Mouse (Mus musculus) right cerebral cortex, postnatal 36 days (tissue): ENCODE results near the gene D16Ertd472e.

Source experiments
- DNase-seq, 2 experiments: peaks; one replicate each; pipeline ENCODE4 v3.0.0; 2022; ENCODE audit warnings: low spot score in 2 of 2, mixed read lengths in 1 of 2

D16Ertd472e gene

DNA sequence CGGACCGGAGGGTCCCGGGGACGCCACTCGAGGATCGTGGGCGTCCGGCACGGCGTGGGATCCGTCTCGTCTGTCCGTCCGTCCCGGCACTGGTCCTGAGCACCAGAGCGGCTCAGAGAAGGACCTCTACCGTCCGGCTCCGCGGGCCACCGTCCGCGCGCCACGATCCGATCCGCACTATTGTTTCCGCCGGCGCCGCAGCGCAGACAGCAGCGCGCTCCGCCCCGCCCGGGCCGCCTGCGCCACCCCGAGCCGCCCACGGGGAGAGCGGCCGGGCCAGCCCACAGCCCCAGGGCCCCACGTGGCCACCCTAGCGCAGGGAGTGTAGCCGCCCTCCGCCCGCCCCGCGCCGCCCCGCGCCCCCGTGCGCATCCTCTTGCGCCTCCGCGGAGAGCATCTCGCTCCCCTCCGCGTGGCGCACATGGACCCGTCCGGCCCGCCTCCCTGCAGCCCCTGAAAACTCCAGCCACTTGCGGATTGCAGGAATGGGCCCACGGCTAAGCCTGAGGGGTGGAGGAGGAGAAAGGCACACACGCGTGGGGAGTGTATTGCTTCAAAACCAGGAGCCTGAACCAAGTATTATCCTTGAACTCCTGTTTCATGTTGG lies at the start of gene D16Ertd472e:
Gene D16Ertd472e (minus strand): TSS at position 231 of the 607 bp plus-strand sequence.
- peak; percentile 60 to 68 for DNase-seq

DNA sequence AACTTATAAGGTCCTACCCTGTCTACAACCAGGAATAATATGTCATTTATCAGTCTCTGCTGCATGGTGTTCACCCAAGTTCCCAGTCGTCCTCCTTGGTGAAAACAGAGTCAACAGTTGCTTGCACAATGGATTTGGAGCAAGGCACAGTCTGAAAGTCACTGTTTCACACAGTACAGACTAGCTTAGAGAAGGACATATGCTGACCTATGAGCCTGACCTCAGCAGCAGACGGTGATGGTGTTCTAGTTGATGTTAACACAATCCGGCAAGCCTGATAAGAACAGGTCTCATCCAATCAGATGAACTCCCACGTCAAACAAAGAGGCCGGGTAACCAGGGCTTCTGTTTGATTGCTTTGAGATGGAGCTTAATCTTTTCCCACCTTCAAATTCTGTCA lies 46.2 kb upstream of the D16Ertd472e start:
- DNase-seq, result no peak

DNA sequence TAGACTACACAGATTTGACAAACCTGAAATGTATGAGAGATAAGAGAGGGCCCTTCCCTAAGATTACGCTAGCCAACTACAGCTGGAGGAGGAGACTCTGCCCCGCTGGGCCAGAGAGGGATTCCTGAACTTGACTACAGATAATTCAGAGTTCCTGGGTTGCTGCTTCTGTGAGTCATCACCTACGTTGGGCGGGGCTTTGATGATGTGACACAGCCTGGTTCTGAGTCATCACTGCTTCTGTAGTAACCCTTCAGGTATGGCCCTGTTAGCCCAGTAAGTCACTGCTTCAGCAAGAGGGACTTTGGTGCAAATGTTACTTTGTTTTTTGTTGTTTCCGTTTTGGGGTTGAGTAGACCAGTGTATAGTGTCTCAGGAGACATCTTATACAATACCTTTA lies 42.9 kb upstream of the D16Ertd472e start:
- DNase-seq, result no peak

DNA sequence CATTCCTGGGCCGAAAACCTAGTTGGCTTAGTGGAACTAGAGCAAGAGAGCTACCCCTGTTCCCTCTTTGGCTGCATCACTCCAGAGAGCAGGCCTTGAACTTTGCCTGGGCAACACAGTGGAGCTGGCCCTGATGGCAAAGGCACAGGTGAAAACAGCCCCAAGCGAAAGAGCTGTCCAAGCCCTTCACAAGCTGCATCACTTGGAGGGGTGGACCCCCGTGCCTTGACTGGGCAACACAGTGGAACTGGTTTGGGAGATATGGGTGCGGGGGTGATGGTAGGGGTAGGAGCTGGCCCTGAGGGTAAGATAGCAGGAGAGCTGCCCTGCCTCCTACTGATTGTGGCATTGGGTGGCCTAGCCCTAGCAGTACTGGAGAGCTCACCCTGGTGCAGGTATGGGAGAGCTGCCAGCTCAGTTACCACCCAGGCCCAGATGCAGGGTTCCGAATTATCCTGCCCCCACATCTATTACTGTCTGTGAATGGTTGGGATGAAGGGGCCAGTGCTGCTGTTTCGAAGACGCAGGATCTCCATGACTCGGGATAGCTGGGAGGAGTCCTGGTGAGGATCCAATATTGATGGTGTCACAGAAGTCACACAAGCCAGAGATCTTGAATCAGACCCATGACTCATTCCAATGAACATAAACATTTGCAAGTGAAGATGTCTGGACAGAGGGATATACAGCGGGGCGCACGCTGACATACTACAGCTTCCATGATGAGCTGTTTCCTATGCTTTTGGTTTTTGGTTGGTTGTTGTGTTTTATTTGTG lies 41.4 kb upstream of the D16Ertd472e start:
- DNase-seq, result no peak

DNA sequence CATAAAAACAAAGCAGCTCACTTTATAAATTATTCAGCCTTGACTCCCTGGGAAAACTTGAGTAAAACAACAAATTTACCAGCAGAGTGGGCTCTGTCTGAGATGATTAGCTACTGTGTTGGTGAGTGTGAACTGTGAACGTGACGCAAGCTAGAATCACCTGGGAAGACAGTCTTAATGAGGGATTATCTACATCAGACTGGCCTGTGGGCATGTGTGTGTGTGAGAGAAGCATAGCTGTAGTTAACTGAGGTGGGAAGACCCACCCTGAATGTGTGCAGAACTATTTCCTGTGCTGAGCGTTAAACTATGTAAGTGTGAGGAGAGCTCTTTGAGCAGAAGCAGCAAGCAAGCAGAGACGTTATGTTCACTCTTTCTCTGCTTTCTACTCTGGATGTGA lies 29.7 kb upstream of the D16Ertd472e start:
- DNase-seq, result no peak

DNA sequence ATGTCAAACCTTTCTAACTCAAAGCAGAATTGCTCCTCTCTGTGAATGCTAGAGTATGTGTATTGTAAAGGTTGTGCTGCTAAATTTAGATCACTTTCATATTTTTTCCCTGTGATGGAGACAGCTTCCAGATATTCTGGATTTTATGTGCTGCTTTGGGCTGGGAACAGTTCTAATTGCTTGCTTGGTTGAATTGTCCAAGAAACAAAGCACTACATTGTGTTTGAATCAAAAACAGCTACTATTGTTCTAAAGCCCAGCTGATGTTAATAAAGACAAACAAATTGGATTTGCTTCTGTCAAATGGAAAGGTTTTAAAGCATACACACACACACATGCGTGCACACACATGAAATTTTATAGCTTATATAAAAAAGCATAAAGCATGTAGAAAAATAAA lies 22.4 kb upstream of the D16Ertd472e start:
- no peak for DNase-seq

DNA sequence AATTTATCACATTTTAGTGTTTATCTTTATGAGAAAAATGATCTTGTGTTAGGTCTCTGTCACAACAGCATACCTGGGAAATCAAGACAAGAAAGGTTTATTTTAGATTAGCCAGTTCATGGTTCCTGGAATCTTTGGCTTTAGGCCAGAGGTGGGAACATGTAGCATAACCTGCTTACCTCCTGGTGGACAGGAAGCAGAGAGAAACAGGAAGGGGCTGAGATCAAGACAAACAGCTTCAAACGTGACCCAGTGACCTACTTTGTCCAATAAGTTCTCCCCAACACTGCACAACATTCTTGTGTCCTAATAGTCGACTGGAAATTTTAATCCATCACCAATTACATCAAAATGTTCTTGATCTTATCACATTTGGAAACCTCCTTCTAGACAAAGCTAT lies 19.9 kb upstream of the D16Ertd472e start:
- DNase-seq, result no peak

DNA sequence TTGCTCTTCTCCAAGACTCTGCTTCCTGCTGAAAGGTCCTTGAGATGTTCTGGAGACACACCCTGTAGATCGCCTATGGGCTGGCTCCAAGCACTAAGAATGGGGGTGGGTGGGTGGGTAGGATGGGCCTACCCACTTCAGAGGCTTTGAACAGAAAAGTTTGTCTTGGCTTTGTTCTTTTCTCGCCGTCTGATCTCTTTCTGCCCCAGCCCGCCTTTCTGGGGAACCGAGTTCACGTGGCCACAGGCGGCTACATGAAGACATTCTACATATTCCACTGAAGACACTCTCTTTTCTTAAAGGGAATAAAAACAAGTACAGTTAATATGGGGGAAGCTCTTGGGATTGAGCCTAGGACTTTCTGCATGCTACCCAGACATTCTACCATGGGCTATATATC lies 19.3 kb upstream of the D16Ertd472e start:
- no peak for DNase-seq

DNA sequence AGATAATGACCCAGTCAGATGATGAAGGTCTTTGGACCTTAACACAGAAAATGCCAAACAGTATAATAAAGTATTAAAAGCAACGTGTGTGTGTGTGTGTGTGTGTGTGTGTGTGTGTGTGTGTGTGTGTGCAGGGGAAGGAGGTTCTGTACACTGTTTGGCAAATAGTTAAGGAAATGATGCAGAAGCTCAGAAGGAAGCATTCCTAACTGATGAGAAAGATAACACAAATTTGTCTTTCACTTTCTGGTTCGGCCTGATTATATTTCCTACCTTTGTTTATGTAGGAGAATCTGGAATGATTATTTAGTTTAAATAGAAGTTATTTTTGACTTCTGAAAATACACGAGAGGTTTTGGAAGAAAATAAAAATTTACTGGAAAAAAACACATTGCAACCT lies 17.6 kb upstream of the D16Ertd472e start:
- no peak for DNase-seq

DNA sequence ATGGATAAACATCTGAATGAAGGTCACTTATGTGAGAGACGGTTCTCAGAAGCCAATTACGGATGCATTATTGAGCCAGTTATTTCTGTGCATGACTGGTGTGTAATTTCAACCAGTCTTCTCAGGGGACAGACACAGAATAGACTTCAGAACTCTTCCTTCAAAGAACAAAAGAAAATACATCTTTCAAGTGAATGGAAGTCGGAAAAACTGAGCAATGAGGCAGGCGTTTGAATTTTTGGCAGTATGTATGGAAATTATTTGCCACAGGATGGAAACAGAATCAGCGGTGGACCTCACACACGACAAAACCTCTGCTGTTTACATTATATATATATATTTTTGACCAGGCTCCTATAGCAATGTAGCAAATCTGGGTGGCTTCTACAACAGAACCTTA lies 14.6 kb upstream of the D16Ertd472e start:
- no peak for DNase-seq

DNA sequence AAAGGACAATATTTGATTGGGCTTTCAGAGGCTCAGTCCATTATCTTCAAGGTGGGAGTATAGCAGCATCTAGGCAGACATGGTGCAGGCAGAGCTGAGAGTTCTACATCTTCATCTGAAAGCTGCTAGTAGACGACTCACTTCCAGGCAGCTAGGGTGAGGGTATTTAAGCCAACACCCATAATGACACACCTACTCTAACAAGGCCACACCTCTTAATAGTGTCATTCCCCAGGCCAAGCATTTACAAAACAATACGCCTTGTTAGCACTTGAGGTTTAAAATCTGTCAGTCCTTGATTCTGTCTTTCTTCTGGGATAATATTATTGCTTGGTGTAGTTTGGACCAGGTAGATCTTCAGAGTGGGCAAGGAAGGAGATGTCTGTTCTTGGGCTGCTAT lies 12.3 kb upstream of the D16Ertd472e start:
- DNase-seq, result no peak

DNA sequence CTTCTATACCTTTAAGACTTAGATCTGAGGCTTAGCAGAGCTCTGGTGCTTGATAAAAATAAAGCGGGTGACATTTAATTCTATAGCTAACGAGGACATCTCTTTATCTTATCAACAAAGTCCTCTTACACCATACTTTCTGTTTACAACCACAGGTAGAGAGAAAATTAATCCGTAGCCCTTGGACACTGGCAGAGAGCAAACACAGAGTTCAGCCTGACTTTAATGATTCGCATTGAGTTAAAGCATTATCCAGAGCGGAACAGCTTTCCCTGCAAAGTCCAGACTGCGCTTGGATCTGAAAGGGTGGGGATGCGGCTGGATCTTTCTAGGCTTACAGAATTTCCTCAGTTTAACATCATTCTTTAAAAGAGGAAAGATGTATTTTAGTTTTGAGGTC lies 10.1 kb upstream of the D16Ertd472e start:
- no peak for DNase-seq

DNA sequence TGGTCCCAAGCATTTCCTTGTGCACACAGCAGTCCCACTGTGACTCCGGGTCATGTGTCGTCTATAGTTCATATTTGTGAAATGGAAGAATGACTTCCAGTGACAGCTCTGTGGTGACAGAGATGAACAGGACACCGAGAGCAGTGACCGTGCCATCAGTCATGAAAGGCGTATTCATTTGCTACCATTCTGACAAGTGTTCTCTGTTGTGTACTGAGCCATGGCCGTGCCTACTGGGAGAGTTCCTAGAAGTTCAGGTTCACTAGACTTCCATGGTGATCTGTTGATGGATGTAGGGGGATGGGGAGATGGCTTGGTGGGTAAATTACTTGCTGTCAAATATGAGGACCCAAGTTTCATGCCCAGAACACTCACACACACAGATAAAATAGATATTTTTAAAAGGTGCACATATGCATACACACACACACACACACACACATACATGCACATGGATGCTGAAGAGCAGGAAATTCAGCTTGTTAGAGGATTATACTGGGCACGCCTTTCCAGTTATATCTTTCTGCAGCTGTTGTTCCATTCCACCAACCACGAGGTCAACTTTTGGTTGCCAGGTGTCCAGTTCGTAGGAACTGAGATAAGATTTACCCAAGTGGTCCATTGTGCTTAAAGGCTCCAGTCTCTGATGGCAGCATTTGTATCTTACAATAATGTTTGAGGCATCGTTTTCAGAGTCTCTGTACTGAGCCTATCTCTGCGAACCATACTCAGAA lies 9.3 kb upstream of the D16Ertd472e start:
- no peak for DNase-seq

DNA sequence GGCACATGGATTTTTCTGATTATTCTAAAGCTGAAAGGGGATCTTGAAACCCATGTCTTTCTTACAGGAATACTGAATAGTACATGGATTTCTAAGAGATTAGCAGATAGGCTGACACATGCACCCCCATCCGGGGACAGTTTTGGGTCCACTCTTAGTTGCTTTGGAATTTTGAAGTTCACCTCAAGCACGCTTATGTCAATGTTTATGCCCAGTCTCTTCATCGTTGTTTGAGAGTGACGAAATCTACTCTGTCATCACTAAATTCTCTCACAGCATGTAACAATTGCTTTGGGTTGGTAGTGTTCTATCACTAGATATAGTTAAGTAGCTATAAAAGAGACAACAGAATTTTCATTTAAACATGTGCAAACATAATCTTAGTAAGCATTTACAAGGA lies 8.7 kb upstream of the D16Ertd472e start:
- DNase-seq, result no peak

DNA sequence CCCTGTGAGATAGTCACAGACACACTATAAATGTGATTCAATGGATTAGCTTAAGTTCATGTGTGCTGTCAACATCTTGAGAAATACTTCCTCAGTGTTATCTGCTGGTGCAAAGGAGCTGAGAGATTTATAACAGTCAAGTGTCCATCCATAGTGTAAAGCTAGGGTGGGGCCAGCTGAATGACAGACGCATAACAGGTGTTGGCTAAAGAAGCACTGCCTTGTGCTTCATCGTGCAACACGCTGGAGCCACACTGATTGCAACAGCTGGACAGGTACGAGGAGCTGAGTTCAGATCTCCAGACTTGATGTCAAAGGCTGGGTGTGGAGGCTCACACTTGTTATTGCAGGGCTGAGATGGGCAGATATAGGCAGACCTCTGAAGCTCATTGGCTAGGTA lies 7.5 kb upstream of the D16Ertd472e start:
- DNase-seq, result no peak

DNA sequence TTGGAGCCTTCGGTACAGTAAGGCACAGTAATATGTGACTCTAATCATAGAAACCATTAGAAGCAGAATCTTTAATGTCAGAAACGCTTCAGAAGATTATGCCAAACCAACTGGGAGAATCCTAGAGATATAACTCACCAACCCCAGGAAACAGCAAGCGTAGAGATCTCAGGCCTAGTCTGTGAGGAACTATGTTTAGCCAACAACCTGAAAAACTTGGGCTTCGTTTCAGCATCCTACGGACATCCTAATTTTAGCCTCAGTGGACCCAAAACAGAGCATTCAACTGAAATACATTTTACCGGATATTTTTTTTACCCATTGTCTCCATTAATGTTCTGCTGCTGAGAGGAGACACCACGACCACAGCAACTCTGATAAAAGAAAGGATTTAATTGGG lies 3.9 kb upstream of the D16Ertd472e start:
- DNase-seq, result no peak

DNA sequence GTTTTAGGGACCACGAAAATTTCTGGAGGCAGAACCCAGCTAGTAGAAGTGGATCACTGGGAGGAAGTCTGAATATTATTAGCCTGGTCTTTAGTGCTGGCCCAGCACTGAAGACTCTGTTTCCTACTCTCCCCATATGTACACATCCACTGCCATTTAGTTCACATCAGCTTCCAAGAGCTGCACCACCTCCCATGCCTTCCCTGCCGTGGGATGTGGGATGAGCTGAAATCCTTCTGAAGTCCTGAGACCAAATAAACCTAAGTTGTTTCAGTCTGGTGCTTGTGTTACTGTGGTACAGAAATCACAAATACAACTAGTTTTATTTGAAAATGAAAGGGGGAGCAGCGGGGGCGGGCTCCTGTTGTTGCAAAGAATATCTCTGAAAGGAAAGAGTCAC lies 2.9 kb upstream of the D16Ertd472e start:
- no peak for DNase-seq

DNA sequence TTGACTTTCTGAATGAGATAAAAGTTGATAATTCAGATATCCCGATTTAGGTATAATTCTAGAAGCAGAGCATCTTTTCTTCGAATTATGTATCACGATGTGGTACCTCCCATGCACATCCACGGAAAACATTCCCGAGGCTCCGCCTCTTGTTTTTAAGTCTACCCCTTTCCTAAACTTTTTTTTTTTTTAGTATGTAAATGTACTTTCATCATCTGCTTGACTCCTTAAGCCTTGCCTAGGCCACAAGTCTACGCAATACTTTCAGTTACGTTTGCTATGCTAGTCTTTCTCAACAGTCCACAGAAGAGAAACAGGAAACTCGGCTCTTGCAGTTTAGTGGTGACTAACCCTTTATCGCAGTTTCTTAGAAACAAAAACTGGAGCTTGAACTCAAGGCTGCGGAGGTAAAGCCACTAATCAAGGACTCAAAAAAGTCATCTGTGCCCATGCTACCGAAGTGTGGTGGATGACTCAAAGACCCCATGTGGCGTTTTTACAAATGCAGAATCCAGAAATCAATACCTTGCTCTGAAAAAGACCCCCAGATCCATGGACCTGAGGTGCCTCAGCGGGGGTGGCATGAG lies 670 bp upstream of the D16Ertd472e start:
- no peak for DNase-seq

DNA sequence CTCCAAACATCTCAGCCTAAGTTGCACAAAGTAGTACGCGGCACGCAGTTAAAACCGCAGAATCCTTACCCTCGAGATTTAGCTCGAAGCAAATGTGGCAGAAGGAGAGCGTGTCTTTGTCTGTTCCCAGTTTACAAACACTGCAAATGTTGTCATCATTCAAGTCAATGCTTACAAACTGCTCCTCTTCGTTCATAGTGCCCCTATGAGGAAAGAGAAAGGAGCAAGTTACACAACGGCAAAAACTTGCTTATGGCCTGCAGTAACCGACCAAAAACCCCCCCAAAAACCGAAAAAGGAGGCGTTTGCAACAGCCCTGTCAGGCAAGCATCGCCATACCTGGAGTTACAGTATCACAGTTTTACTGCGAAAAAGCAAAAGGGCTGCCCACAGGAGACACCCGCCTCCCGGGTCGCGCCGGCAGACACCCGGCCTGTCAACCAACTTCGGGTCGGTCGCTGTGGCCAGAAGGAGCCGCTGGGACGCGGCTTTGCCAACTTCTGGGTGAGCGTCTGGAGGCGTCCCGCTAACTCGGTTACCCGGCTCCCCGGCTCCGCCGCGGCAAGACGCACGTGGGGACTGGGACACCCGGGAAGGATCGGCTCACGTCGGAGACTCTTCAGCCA lies 543 bp downstream of the D16Ertd472e start:
- DNase-seq, result peak in 1 of 2 experiments; percentile 24

DNA sequence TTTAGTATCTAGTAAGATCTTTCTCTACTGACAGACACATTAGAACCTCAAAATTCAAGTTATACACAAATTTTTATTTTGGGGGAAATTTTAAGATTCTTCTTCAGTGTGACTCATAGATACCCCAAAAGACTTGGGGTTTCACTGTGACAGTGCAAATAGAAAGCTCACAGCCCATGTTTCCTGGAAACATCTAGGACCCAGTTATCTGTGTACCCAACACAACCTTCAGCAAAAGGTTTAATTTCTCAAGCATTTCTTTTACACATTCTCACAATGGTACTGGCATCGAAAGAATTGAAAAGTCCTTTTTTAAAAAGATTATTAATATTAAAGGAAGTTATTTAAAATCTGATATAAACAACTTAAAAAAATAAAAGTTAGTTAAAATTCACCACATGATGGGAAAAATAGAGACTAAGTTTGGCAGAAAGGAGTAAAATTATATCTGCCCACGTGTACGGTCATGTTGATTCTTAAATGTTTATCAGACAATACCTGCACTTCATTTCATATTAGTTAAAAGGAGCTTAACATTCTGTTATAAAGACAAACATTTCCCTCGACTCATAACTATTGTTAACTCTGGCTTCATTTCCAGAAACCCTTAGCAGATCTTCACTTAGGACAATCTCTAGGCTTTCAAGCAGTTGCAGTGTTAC lies 1.2 kb downstream of the D16Ertd472e start:
- DNase-seq, result no peak

DNA sequence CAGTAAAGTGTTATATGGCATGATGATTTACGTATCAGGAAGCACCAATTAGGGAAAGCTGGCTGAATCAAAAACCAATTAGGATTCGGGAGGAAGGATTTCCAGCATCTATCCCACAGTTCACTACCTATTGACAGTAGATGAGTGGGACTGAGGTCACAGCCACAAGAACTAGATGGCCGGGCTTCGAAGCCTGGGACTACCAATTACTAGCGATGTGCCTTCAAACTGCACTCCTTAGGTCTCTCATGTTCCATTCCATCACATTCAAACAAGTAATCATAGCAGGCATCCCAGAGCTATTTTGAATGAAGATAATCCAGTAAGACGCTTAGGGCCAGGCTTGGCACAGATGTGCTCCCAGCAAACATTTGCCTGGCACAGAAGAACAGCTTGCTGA lies 2.3 kb downstream of the D16Ertd472e start:
- DNase-seq, result no peak

DNA sequence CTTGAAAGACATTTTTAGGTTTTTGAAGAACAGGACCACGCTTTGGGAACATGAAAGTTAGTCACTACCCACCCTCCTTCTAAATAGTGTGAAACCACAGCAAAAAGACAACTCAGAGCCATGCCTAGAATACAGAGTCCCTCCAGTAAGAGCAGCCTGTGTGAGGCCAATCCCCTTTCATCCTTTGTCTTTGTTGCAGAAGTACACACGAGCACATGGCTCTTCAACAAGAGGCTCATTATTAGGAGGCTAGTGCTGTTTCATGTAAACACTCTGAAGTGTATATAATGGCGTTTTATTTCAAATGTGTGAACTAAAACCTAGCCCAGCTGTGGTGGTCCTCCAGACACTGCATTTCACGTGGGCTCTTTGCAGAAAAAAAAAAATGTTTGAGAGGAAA lies 3.5 kb downstream of the D16Ertd472e start:
- DNase-seq, result no peak
